Mouse (Mus musculus) CD4-positive helper T cell, adult 2 months (primary cell): ENCODE measurements at regions not wholly inside any gene's neighbourhood (a gene's known extent, or its start where the extent isn't known, plus 50 kb on each side); places are given as distances from the start of the nearest gene placed in this dataset.

Experiments
- DNase-seq: peaks from one replicate; pipeline ENCODE4 v3.0.0-alpha.2; 2012; ENCODE audit warnings: low read depth, missing footprints, low spot score

DNA sequence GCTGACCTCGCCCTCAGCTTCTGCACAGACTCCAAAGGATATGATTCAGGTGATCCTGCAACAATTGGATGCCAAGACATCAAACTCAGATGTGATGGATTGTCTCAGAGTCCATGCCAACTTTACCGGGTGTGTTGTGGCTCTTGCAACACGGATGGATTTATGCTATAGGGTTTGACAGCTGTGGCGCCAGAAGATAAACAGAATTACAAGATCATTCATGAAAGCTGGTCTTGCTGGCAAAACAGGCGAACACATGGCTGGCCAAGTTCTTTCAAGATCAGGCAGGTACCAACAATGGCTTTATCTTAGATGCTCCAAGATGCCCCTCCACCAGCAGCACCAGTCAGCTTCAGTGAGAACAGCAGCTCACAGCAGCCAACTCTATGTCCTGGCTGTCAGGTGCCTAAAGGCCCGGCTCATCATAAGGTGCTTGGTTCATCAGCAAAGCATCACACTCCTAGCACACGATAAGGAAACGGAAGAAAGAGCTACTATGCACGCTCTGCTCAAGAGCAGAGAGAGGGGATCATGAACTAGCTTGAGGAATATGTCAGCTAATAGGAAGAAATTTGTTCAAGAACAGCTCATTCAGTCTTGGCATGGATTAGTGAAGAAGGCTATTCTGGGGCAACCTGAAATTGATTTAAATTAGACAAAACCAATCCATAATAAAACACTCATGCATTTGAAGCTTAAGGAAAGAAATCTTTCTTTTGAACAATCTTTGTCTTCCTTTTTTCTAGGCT, 229.9 kb upstream of the Map3k1 start:
- no peak for DNase-seq

DNA sequence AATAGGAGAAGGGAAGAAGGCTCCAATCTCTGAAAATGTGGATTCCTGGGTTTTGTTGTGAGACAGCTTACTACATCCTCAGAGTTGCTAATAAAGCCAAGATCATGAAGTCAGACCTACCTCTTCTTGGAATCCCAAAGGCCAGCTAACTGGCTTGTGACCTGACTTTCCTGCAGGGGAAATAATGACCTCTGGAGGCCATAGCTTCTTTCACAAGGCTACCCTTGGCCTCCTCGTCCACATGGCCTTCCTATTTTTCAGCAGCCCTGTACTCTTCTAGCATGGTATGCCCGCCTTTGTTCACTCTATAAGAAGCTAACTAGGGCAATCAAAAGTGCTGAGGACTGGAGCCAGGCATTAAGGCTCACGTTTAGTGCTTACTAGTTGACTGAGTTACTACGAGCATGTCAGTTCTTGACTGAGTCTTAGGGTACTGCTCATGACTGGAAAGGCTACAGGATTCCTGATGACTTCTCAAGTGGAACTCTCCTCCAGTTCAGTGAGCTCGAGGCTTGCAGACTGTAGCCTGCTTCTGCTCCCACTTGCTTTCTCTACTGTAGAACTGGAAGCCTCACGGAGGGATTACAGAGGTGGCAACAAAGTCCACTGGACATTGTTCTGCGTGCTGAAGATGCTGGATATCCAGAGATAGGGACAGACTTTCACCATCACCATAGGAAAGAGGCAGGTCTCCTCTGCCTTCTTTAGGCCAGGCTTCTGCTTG, 230.8 kb upstream of the Map3k1 start:
- DNase-seq: no peak

DNA sequence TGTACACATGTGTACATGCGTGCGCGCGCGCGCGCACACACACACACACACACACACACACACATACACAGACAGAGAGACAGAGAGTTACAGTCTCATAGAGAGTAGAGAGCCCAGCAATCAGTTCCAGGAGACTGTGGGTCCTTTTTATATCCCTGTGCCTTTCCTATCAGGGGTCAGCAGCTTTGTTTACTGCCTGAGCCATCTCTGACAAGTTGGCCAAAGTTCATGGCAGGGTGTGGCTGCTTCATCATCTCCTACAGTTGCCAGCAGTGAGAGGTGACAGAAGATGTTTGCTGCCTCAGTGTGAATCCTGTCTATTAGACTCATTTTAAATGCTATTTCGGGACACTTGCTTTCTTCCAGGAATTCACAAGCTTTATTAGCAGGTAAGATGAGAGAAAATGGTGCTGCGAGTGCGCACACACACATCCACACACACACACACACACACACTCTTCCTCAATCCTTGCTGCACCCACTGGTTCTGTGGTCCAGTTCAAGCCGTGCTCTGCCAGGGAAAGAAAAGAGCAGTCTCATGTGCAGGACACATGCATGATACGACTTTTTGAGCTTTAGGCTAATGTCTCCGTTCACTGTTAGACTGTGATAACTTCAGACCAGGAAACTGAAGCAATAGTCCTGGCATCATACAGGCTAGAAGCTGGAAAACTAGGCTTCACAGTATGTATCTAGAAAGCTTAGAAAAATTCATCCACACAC, 234.9 kb upstream of the Map3k1 start:
- no peak for DNase-seq

DNA sequence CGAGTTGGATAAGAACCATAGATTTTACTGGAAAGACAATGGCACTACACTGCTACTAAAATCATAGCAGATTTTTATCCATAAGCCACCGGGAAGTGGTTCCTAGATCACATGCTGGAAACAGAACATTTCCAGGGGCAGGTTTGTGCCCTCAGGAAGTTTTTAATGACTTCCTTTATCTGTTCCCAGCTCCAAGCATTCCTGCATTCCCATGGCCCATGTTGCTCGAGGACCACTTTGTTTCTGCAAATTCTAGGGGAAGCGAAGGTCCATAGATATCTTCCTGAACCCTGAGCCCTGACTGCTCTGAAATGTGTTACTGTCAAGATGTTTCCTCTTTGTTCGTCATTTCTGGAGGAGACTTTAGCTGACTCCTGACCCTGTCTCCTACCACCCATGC, 235.6 kb upstream of the Map3k1 start:
- DNase-seq: no peak

DNA sequence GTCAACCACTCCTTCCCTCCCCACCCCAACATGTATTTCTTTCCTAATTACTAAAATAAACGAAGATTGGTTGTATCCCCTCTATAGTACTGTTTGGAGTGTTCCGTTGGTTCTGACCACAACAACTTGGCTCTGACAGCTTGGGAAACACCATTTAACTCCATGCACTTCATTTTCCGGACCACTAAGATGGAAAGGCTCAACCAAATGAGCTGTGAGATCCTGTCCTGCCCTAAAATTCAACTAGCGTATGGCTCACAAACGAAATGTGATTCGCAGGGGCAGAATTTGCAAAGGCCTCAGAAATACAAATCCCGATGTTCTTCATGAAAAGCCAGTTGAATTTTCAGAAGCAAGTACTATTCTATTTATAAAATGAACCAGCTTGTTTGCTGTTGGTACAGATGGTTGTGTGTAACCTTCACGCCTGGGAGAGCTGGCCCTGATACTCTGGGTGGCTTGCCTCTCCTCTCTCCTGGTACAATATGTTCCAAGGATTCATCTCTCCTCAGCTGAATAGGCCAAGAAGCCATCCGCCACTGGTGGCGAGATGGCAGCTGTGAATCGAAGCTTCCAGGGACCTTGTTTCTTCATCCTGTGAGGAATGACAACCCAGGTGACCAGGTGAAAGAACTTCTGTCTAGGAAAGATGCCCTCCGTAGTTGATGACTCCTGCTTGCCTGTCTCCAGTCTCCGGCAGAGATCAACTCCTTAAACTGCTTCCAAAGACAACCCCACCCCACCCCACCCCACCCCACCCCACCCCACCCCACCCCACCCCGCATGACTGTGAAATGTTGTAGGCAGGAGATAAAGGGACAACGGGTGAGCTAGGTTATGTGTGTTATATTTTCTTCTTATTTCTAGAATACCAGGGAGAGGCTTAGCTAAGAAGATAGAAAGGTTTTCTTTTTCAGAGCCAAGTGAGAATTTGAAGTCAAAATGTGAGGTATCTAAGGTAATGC, 237.7 kb upstream of the Map3k1 start:
- no peak for DNase-seq

DNA sequence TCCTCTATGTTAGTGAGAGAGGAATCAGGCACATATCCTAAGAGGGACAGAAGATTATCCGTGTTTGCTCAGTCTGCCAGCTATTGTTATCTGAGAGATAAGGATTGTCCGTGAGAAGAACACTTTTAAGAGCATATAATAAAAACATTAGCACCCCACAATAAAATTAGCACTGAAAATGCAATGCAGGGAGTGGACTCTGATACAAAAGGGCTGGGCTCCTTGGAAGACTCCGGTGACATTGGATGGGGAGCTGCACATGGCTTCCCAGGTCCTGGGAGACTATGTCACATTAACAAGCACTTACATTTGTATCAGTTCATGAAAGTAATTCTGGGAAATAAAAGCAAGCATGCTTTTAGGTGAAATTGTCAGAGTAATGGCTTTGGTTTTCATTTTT, 238.6 kb upstream of the Map3k1 start:
- DNase-seq: no peak

DNA sequence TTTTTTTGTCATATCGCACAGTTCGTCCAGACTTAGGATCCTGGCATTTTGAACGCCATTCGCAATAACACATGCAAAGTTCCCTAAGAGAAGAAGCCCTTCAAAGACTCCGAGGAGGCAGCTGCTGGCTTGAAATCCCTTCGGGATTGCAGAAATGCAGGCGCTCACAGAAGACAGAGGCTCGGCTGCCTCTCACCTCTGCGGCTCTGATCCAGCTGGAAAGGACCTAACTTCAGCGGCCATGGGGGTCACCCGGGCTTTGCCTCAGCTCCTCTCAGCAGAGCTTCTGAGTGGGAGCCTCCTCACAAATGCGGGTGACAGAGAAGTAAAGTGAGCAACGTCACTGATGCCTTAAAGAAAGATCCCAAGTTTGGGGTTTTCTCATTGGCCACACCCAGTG, 239.1 kb upstream of the Map3k1 start:
- DNase-seq: no peak

DNA sequence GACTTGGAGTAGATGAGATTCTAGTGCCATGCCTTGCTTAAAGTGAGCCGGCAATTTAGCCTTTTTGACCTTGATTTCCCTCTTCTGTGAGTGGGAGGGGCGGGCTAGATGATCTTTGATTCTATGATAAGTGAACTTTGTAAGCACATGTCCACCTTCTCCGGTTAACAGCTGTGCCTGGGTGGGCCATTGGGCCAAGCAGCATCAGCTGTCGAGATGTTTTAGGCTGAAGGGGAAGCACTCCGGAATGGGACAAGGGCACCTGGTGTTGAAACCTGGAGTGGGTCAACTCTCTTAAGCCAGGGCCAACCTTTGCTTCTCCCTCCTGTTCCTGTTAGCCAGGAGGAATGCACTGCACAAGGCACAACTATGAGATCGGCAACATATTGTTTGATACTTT, 239.5 kb upstream of the Map3k1 start:
- no peak for DNase-seq

DNA sequence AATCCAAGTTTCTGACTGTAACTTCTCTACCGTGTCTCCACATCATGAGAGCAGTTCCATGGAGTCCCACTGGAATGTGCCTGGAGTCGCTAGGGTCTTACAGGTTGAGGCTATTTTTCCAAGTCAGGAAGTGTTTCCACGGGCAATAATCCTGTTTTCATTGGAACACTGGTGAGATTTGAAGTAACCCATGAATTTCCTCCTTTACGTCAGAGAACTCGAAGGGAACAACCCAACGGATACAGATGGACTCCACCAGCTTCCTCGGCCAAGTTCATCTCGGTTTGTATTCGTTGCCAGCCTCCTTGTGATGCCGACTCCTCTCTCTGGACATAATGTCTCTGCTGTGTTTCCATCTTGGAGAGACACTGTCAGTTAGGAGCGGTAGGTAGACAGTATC, 237.4 kb upstream of the Ankrd55 start:
- no peak for DNase-seq

DNA sequence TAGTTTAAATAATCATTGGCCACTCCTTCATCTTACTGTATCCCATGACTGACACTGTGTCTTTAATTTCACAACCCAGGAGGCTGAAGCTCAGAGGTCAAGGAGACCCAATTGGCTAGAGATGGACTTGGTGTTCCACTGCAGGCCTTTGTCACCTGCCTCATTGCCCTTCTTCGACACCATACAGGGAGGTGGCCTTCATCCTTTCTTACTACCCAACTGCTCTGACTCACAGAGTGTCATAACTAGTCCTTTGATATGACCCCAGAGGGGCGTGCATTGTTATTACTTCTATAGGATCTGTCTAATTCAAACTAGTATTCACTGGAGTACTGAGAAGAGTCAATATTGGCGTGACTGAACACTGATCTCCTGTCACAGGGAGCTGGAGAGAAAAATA, 236.2 kb upstream of the Ankrd55 start:
- no peak for DNase-seq

DNA sequence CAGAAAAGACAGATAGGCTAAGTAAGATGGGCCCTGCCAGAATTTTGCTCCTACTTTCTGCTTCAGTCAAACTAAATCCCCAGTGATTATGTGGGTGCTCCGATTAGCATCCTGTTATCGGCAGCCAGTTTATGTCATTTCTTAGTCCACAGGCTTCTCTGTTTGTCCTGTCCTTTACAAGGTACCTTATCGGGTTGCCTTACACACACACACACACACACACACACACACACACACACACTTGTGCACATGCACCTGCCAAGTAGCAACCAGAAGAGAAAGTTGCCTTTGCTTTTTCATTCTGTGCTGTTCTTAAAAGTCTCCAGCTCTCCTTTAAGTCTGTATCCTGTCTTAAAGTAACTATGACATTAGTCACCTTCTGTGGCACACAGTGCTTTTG, 235.8 kb upstream of the Ankrd55 start:
- DNase-seq: no peak

DNA sequence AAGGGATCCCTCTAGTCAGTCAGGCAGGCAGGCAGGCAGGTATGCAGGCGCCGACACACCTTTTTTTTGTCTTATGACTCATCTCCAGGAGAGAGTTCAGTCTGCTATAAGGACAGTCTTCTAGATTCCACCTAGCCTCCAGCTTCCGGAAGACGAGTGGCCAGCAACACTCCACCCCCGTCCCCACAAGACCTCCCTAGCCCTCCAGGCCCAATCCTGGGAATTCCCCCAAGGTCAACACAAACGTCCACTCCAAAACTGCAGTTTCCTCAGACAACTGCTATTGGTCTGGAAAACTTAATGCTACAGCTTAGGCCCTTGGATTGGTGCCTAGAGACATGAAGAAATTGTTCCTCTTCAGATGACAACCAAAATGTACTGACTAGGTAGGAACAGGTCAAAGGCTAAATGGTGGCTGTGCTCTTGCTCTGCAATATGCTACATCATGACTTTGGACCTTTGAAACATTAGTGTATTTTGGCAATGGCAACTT, 233.3 kb upstream of the Ankrd55 start:
- DNase-seq: no peak

DNA sequence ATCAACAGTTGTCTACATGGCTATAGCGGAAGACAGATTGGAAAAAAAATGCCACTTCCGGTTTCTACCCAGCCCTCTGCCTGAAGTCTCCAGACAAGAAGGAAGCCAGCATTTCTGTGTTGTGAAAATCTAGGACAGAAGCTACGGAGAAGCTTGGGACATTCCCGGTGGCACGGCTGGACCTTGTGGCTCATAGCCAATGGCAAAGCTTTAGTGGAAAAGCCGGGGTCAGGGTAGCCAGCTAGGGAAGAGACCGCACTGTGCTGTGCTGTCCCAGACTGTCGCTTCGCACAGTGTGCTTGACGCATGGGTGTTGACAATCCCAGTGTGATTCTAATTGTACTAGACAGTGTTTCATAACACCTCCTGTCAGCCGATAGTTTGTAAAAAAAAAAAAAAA, 230.0 kb upstream of the Ankrd55 start:
- no peak for DNase-seq

DNA sequence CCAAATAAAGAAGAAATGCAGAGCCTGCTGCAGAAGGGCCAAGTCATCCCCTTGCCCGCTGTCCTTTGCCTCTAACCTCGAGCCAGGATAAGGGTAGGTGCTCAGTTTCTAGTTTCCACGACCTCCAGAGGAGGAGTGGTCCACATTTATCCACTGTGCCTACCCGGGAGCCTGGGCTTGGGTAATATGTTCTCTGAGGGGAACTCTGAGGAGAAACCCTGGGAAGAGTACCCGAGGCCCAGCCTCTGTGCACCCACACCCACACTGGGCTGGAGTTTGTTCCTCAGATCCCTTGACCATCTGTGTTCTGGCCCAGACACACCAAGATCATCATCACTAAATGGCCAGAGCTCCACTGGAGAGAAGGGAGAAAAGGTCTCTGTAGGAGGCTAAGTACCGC, 229.5 kb upstream of the Ankrd55 start:
- DNase-seq: no peak

DNA sequence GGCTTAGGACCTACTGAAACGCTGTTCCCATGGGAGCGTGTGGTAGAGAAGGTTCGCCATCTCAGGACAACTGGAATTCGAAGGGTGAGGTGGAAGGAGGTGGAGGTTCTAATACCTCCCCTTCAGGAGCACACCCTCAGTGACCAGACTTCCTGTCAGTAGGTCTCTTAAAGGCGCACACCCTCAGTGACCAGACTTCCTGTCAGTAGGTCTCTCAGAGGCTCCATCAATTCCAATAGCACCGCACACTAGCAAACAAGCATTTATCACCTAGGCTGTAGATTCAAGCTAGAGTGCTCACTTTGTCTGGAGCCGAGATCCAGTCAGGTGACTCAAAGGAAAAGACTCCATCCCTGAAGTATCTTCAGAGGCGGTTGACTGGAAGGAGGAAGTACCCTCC, 226.2 kb upstream of the Ankrd55 start:
- peak; percentile 32 for DNase-seq

DNA sequence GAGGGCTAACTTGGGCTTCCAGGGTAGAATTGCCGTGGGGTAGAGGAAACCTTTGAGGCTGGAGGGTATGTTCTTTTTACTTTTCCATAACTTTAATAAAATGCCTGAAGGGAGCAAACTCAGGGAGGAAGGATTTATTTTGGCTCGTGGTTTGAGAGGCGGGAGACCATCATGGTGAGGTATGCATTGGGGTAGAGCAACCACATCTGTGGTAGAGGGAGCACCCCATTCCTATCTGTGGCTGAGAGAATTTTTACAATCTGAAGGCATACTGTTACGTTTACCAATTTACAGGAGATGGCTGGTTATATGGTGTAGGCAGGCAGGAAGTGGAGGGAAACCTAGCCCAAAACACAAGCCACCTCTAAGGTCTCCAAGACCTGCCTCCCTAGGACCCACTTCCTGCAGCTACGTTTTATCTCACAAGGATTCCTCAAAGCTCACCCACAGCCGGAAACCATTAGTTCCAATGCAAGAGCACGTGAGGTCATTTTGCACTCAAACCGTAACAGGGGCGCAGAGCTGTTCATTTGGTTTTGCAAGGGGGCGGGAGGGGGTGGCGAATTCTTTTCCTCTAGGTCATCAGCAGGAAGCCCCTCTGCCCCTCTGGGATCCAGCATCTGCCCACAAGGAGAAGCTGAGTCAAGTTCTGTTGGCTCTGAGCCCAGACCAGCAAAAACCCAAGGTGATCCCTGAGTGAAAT, 224.7 kb upstream of the Ankrd55 start:
- peak; percentile 82 for DNase-seq

DNA sequence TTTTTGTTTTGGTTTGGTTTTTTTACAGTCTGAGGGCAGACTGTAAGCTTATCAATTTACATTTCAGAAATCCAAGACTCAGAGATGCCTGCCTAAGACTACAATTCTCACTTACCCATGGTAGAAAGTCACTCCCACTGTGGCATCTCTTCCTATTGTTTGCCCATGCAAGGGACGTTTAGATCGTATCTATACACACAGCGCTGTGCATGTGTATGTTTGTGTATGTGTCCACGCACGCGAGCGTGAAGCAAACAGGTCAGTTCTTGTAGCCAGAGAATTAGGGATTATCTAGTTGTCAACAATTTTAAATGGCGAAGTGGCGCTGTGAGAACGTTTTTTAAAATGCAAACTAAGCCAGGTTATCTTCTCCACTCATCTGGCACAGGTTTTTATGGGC, 223.6 kb upstream of the Ankrd55 start:
- no peak for DNase-seq

DNA sequence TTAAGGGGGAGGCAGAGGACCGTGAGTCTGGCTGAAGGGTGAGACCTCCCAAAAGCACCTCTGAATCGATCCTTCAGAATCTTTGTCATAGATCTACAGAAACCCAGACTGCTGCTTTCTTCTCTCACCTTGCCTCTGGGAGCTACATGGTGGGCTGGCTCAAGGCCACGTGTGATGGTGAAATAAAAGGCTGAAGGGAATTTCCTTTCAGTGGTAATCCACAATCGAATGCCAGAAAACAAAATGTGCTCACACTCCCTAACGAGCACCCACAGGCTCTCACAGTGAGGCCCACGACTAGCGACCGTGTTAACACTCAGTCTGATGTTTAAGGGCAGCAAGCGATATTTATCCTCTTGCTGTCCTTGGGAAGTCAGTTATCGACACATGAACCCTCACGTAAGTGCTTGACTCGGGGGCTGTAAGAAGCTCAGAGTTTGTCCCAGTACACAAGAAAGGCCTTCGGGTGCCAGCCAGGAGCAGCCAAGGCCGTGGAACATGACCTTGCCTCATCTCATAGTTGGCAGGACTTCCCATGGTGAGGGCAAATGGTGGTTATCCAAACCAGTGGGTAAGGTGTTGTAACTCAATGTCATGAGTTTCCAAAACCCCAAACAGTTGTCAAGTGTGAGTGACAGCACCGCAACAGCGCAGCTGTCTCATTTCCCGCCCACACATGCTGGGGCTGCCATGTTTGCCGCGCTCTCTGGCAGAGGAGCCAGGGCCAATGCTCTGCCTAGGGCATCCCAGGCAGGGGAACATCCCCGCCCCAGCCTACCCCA, 221.0 kb upstream of the Ankrd55 start:
- no peak for DNase-seq

DNA sequence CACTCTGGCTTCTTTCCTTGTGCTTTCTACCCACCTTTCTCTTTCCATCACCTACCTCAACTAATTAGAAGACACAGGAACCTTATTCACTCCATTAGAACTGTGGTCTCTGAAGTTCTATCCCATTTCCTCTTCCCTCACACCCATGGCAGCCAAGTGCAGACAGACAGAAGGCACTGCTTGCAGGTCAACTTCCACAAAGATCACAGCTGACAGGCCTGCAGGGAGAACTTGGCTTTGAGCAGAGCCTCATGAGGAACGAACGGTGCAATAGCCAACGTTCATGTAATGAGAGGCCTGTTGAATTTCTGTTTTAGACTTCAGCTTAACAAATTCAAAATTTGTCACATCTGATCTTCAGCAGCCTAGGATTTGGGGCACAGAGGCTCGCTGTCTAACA, 217.5 kb upstream of the Ankrd55 start:
- no peak for DNase-seq
